Mouse (Mus musculus) Patski (cell line): Measurements from ENCODE around the gene Myo1d. TPM values are rescaled to one million over a fixed set of nuclear protein-coding genes. Genes with fewer than 3 reads are reported as not detected.
A peak's percentile ranks its signal among the peaks of the same experiment; 100 is the strongest.

Experiments used
- ATAC-seq: fragments of 100-300 bp; one replicate; pipeline ENCODE4 v1.8.0; 2021
- CTCF ChIA-PET: fragments of 350-600 bp; sonication (Branson Sonifier 250); formaldehyde crosslinking; loops from one replicate; lab custom pipeline; 2022; ENCODE audit warnings: inconsistent platforms; lab: Charles Lee
- POLR2A ChIA-PET: fragments of 350-600 bp; sonication (Branson Sonifier 250); formaldehyde crosslinking; loops from one replicate; lab custom pipeline; 2022; ENCODE audit warnings: antibody characterized with exemption, inconsistent platforms; lab: Charles Lee
- DNase-seq: peaks from one replicate; pipeline ENCODE4 v3.0.0-alpha.2; 2011; ENCODE audit warnings: low read depth, low spot score
- H3K27me3 ChIP-seq: fragments of 371-371 bp; one replicate; pipeline ENCODE4 v1.5.1; 2021
- CTCF ChIP-seq: fragments of 100-300 bp; IDR thresholded peaks from one replicate; pipeline ENCODE4 v1.5.1; 2021
- in situ Hi-C: fragments of 300-500 bp; cut with MboI; formaldehyde crosslinking; loops from 3 replicates; pipeline ENCODE4 v1.11.1; 2018; ENCODE audit warnings: low pct_unique_long_range_greater_than_20kb, mixed read lengths
- polyA plus RNA-seq: library from polyadenylated mRNA; unstranded; gene quantifications from one replicate; pipeline ENCODE4 v1.2.3, GENCODE M21; 2021

Myo1d gene
- polyA plus RNA-seq, 1 experiment from 2014 or later, result 36.9 TPM

DNA sequence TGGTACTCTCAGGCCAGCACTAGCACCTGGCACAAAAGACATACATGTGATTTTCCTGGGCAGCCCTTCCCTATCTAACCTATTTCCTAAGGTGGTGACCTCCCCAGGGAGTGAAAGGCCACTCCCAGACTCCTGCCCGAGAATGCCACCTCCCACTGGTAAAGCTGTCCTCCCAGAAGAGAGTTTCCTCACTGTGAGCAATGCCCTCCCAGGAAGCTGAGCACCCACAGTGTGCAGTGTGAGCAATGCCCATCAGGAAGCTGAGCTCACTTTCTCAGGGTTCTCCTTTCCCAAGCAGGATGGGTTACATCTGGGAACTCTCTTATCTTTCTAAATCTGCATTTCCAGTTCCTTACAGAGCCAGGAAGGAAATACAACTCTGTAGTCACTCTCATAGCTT lies 246.9 kb downstream of the Myo1d start:
- CTCF ChIA-PET, result interaction anchor here (0.9 kb wide), 1 partner anchor 10 kb away, joined by 4 read pairs; no protein-coding TSS in a partner anchor
- in situ Hi-C loops, result no loop called here
- POLR2A ChIA-PET, result no interaction called here
- DNase-seq (no peak), ATAC-seq (peak; percentile 61)
- no peak for TF ChIP-seq CTCF
- no peaks in the 10 kb centered on the region for H3K27me3 ChIP-seq

DNA sequence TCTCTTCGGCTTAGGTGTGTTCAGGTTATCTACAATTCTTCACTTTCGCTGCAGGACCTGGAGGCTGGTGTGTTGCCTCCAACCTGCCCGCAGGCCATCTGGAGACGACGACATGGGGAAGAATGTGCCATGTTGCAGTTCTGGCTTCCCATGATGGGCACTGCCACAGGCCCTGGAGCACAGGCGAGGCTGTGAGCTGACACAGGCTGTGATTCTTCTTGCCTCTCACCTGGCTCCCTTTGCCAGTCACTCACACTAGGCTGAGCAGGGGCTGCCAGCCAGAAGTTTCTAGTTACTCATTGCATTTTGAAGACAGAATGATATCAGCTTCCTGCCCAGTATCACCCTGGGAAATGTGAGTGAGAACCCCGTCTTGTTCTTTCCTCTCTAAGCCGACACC lies 250.7 kb downstream of the Myo1d start:
- ChIA-PET POLR2A (interaction anchor here (0.7 to 1.0 kb wide), 2 partner anchors 10 to 31 kb away, joined by 3 read pairs; no protein-coding TSS in a partner anchor), CTCF (interaction anchor here (1.0 kb wide), 1 partner anchor 32 kb away, joined by 3 read pairs; no protein-coding TSS in a partner anchor)
- H3K27me3 ChIP-seq, result no peaks in the 10 kb centered on the region
- in situ Hi-C loops, result loop anchor here (5.0 kb wide), 1 partner anchor 52 kb away; the partner anchor contains the start of gene Cdk5r1
- TF ChIP-seq CTCF, result no peak
- DNase-seq, result peak; percentile 53
- peak; percentile 34 for ATAC-seq

DNA sequence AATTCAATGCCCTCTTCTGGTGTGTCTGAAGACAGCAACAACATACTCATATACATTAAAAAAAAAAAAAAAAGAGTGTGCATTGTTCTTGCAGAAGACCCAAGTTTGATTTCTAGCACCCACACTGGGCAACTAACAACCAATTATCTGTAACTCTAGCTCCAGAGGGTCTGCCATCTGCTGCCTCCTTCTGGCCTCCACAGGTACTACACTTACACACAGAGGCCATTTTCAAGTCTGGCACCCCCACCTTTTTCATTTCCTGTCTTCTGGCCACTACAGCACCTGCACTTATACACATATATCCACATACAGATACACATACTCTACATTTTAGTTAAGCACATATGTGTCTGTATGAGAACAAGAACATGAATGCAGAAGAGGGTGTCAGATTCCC lies 252.1 kb downstream of the Myo1d start:
- POLR2A ChIA-PET, result interaction anchor here (1.1 kb wide), 1 partner anchor 30 kb away, joined by 12 read pairs; no protein-coding TSS in a partner anchor
- CTCF ChIA-PET, result no interaction called here
- H3K27me3 ChIP-seq, result no peaks in the 10 kb centered on the region
- in situ Hi-C loops, result loop anchor here (5.0 kb wide), 1 partner anchor 50 kb away; the partner anchor contains the start of gene Cdk5r1
- no peak for ATAC-seq
- DNase-seq, result no peak
- peak; percentile 60 for TF ChIP-seq CTCF

DNA sequence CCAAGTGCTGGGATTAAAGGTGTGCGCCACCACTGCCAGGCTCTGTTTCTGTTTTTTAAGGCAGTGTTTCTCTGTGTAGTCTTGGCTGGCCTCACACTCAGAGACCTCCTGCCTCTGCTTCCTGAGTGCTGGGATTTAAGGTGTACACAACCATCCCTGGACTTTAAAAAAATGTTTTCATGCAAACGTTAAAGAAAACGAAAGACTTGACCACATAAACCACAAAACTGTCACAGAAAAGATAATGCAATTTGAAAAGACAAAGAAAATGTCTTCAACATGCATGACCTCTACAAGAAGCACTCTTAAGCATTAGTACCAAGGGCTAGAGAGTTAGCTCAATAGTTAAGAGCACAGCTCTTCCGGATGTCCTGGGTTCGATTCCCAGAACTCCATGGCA lies 255.6 kb downstream of the Myo1d start:
- in situ Hi-C loops, result no loop called here
- TF ChIP-seq CTCF, result no peak
- no peaks in the 10 kb centered on the region for H3K27me3 ChIP-seq
- ATAC-seq (no peak), DNase-seq (no peak)
- CTCF ChIA-PET, result no interaction called here
- POLR2A ChIA-PET, result no interaction called here

DNA sequence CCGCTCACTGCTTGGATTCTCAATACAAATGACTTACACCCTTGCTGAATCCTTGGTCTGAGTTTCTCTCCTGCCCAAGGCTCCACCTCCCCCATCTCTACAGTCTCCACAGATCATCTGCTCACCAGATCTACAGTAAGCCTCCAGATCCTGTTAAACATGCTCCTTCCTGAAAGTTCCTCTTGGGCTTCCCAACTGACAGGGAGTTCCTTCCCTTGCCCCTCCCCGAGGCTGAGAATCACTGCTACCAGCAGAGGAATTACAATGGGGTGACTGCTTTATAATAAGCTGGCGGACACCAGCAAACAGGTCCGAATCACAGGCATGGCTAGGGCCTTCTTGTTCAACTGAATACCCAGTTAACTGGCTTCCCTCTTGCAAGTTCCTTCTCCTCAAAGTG lies 256.4 kb downstream of the Myo1d start:
- no peaks in the 10 kb centered on the region for H3K27me3 ChIP-seq
- no peak for TF ChIP-seq CTCF
- CTCF ChIA-PET, result interaction anchor here (0.8 to 1.4 kb wide), 4 partner anchors 10 to 43 kb away, joined by 3 to 4 read pairs (median 3); no protein-coding TSS in a partner anchor
- POLR2A ChIA-PET, result no interaction called here
- in situ Hi-C loops, result no loop called here
- DNase-seq, result no peak
- ATAC-seq, result no peak

DNA sequence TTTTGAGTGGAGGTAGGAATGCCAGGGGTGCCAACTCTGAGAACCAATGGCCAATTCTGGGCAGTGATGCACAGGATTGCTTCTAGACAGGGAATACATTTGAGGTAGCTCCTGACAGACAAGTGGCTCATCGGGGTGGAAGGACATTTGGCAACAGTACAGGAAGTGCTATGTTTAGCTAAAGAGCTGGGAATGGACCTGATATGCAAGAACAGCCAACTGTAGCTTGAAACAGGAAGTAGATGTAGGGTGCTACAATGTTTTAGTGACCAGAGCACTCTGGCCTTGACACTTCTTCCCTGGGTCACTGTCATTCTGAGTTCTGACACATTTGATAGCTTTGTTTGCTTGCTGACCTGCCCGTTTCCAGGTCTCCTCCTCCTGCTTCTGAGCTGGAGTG lies 257.0 kb downstream of the Myo1d start:
- TF ChIP-seq CTCF, result no peak
- DNase-seq (no peak), ATAC-seq (no peak)
- ChIA-PET CTCF (interaction anchor here (0.8 to 1.4 kb wide), 4 partner anchors 10 to 42 kb away, joined by 3 to 4 read pairs (median 3); no protein-coding TSS in a partner anchor), POLR2A (no interaction called here)
- in situ Hi-C loops, result no loop called here
- H3K27me3 ChIP-seq, result no peaks in the 10 kb centered on the region

DNA sequence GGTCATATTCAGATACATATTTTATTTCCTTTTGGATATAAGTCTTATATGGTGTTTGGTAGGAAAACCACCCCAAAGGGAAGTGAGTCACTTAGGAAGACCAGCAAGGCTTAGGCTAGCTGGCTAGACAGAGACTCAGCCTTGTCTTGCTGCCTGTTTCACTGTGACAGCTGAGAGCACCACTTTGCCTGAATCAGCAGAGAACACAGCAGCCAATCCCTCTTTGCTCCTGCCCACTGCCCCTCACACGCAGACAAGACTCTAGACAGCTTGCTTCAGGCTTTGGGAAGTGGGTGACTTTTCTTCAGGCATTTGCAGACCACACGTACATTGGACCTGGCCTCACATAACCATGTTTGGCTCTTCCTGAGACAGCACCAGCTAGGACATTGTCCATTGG lies 258.7 kb downstream of the Myo1d start:
- DNase-seq (no peak), ATAC-seq (no peak)
- no peaks in the 10 kb centered on the region for H3K27me3 ChIP-seq
- ChIA-PET CTCF (interaction anchor here (1.3 kb wide), 1 partner anchor 34 kb away, joined by 3 read pairs; no protein-coding TSS in a partner anchor), POLR2A (interaction anchor here (0.5 kb wide), 1 partner anchor 392 kb away, joined by 9 read pairs; no protein-coding TSS in a partner anchor)
- TF ChIP-seq CTCF, result no peak
- in situ Hi-C loops, result no loop called here

DNA sequence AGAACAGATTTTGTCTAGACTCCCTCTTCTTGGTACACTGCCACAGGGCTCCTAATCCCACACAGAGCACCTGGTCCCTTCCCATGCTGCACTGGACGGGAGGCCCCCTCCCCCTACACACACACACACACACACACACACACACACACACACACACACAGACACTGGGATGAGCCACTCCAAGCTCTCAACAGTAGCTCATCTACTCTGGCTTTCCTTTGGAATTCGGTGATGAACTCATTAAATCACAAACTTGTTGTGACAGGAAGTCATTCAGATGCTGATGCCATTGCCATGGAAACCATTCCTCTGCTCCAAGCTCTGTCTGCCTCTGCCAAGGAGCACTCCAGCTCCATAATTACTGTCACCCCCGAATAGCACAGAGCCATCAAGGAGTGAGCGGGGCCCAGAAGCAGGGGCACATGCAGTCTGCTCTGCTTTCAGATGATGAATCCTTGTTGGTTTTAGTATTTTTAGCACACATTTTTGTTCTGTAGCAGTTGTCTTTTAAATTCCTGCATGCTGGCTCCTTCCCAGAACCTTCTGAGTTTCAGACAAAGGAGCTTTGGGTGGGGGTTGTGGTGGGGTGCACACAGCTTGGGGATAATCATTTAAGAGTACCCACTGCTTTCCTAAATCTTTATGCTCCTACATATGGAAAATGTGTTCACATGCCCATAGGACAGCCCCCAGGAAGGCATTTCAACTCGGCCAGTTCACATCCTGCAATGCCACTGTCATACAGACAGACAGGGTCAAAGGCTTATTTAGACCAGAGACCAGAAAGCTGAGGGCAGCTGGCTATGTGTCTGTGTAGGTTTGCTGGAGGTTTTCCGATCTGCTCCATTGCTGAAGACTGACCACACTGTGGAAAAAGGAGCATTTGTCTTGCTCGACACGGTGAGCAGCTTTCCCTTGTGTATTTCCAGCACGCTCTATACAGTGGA lies 261.1 kb downstream of the Myo1d start:
- DNase-seq, result no peak
- in situ Hi-C loops, result no loop called here
- no peak for TF ChIP-seq CTCF
- ChIA-PET CTCF (no interaction called here), POLR2A (interaction anchor here (0.8 kb wide), 1 partner anchor 11 kb away, joined by 3 read pairs; no protein-coding TSS in a partner anchor)
- no peak for ATAC-seq
- H3K27me3 ChIP-seq, result no peaks in the 10 kb centered on the region

DNA sequence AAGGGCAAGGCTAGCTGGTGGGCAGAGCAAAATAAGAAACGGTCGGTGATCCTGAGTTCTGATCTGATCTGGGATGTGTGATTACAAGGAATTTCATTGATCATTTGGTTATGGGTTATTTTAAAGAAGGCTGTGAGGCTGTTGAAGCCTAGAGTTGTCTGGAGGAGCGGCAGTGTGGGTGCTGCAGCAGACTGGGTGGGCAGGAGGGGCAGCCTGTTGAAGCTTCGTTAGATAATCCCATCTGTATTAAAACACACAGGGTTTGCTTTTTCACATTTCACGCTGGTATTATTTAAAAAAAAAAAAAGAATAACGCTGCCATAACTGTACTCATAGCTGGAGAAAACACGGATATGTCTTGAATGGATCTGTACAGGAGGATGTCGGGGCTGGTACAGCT lies 263.9 kb downstream of the Myo1d start:
- ATAC-seq (no peak), DNase-seq (no peak)
- CTCF ChIA-PET, result interaction anchor here (1.1 kb wide), 1 partner anchor 30 kb away, joined by 3 read pairs; no protein-coding TSS in a partner anchor
- H3K27me3 ChIP-seq, result no peaks in the 10 kb centered on the region
- TF ChIP-seq CTCF, result no peak
- POLR2A ChIA-PET, result no interaction called here
- in situ Hi-C loops, result no loop called here

DNA sequence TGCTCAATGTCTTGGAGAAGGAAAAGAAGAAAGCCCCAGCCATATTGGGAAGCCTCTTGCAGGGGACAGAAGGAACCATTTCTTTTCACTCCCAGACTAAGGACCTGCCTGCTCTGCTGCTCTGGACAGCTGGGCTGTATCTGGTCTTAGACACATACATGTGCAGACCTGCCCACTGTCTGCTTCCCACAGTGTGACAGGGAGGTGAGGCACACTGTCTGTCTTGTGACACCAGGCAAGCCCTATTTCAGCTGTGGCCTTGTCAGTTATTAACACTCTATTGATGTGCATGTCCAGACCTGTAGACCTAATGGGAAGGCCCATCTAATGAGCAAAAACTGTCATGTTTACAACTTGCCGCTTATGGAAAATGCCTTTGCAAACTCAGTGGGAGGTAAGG lies 264.5 kb downstream of the Myo1d start:
- no peak for TF ChIP-seq CTCF
- ChIA-PET CTCF (interaction anchor here (1.1 kb wide), 1 partner anchor 31 kb away, joined by 3 read pairs; no protein-coding TSS in a partner anchor), POLR2A (interaction anchor here (1.5 kb wide), 1 partner anchor 27 kb away, joined by 3 read pairs; no protein-coding TSS in a partner anchor)
- no peak for ATAC-seq
- H3K27me3 ChIP-seq, result no peaks in the 10 kb centered on the region
- in situ Hi-C loops, result no loop called here
- DNase-seq, result no peak
